Mouse (Mus musculus) midbrain, embryonic 16.5 days (tissue): Measurements from ENCODE around the gene 1700016K19Rik. TPM values are rescaled to one million over a fixed set of nuclear protein-coding genes. Genes with fewer than 3 reads are reported as not detected.

Experiments
- ATAC-seq: fragments of 200-750 bp; cut with Nextera tagmentation; 2 replicates; pipeline ENCODE4 v1.8.0; 2017; ENCODE audit warnings: moderate TSS enrichment
- H3K27ac ChIP-seq: fragments of 300-500 bp; sonication (generic); 2 replicates; pipeline ENCODE4 v1.5.1; 2014; ENCODE audit warnings: mild to moderate bottlenecking, low read length, mixed read lengths
- H3K27me3 ChIP-seq: fragments of 300-500 bp; sonication (generic); 2 replicates; pipeline ENCODE4 v1.6.1; 2014; ENCODE audit warnings: low read depth, low read length, mixed read lengths; ENCODE audit not compliant: control insufficient read depth, insufficient read depth
- H3K36me3 ChIP-seq: fragments of 300-500 bp; sonication (generic); 2 replicates; pipeline ENCODE4 v1.6.1; 2014; ENCODE audit warnings: mild to moderate bottlenecking, low read length, moderate library complexity, mixed read lengths; ENCODE audit not compliant: control insufficient read depth, insufficient read depth
- H3K4me1 ChIP-seq: fragments of 300-500 bp; sonication (generic); 2 replicates; pipeline ENCODE4 v1.6.1; 2014; ENCODE audit warnings: mild to moderate bottlenecking, low read length, mixed read lengths; ENCODE audit not compliant: control insufficient read depth, insufficient read depth
- H3K4me2 ChIP-seq: fragments of 300-500 bp; sonication (generic); 2 replicates; pipeline ENCODE4 v1.6.1; 2014; ENCODE audit warnings: mild to moderate bottlenecking, low read length, mixed read lengths
- H3K4me3 ChIP-seq: fragments of 300-500 bp; sonication (generic); 2 replicates; pipeline ENCODE4 v1.5.1; 2014; ENCODE audit warnings: low read depth, mild to moderate bottlenecking, low read length, moderate library complexity, mixed read lengths
- H3K9ac ChIP-seq: fragments of 300-500 bp; sonication (generic); 2 replicates; pipeline ENCODE4 v1.6.1; 2014; ENCODE audit warnings: low read depth, low read length, mixed read lengths
- H3K9me3 ChIP-seq: fragments of 300-500 bp; sonication (generic); replicated peaks from 2 replicates; pipeline ENCODE4 v1.6.1; 2014; ENCODE audit warnings: mild to moderate bottlenecking, low read length, mixed read lengths; ENCODE audit not compliant: control insufficient read depth, poor library complexity, severe bottlenecking
- WGBS: fragments of 180-500 bp; shearing (Covaris S2); extraction: QIAGEN DNeasy Blood & Tissue Kit; methylation state at CpG from one replicate; pipeline ENCODE4 v1.1.7; 2014; 5-methylcytosine and 5-hydroxymethylcytosine counted together
- polyA plus RNA-seq: library from polyadenylated mRNA; unstranded; fragments of >200 nt; fragmentation: Nextera tagmentation; extraction: Ambion mirVana; gene quantifications from 2 replicates; pipeline ENCODE4 v1.2.1, GENCODE M21; 2015

1700016K19Rik gene
- 6.0 and 7.0 TPM in 2 replicates for polyA plus RNA-seq

- peak; percentile 94 for ATAC-seq
- Histone ChIP-seq H3K9me3 (no peaks in the 10 kb centered on the region), H3K27me3 (no peaks in the 10 kb centered on the region), H3K4me2 (peak within 1 kb of the TSS; percentile 59), H3K9ac (peak within 1 kb of the TSS; percentile 14), H3K27ac (no peak within 1 kb of the TSS), H3K4me3 (peak within 1 kb of the TSS; percentile 44), H3K4me1 (no peaks in the 10 kb centered on the region), H3K36me3 (no peaks in the 10 kb centered on the region)
- WGBS = 14% methylated on average over 31 of the region's 36 CpGs
Measured at GRCm38 (mm10) chr11:75999440-76000155, at the start of gene 1700016K19Rik. Gene 1700016K19Rik (plus strand): TSS chr11:75999912.

GRCm38 (mm10) chr11:75950459-75950858, 49.3 kb upstream of the 1700016K19Rik start:
- H3K4me2 ChIP-seq = no peak overlapping the region
- H3K36me3 ChIP-seq = no peaks in the 10 kb centered on the region
- H3K27ac ChIP-seq = no peak overlapping the region
- peaks cover 22% of the 10 kb centered on the region for H3K4me1 ChIP-seq
- 62% methylated on average over 3 of the region's 3 CpGs for WGBS
- no peaks in the 10 kb centered on the region for H3K27me3 ChIP-seq
- no peak overlapping the region for H3K4me3 ChIP-seq
- H3K9ac ChIP-seq = no peak overlapping the region
- ATAC-seq = no peak
- H3K9me3 ChIP-seq = no peaks in the 10 kb centered on the region

GRCm38 (mm10) chr11:75951895-75952294, 47.8 kb upstream of the 1700016K19Rik start:
- no peaks in the 10 kb centered on the region for H3K36me3 ChIP-seq
- ATAC-seq = no peak
- H3K4me3 ChIP-seq = no peak overlapping the region
- WGBS = 84% methylated on average over 5 of the region's 5 CpGs
- no peaks in the 10 kb centered on the region for H3K9me3 ChIP-seq
- no peak overlapping the region for H3K4me2 ChIP-seq
- H3K9ac ChIP-seq = no peak overlapping the region
- H3K27me3 ChIP-seq = no peaks in the 10 kb centered on the region
- peaks cover 10% of the 10 kb centered on the region for H3K4me1 ChIP-seq
- no peak overlapping the region for H3K27ac ChIP-seq

- H3K9me3 ChIP-seq = no peaks in the 10 kb centered on the region
- no peaks in the 10 kb centered on the region for H3K36me3 ChIP-seq
- no peak overlapping the region for H3K4me2 ChIP-seq
- no peak overlapping the region for H3K27ac ChIP-seq
- ATAC-seq = no peak
- WGBS = 91% methylated on average over 9 of the region's 9 CpGs
- H3K27me3 ChIP-seq = no peaks in the 10 kb centered on the region
- H3K4me3 ChIP-seq = no peak overlapping the region
- no peak overlapping the region for H3K9ac ChIP-seq
- H3K4me1 ChIP-seq = no peaks in the 10 kb centered on the region
Measured at GRCm38 (mm10) chr11:75954896-75955295, 44.8 kb upstream of the 1700016K19Rik start.

- Histone ChIP-seq H3K4me2 (no peak overlapping the region), H3K36me3 (no peaks in the 10 kb centered on the region), H3K4me3 (no peak overlapping the region), H3K9me3 (no peaks in the 10 kb centered on the region), H3K27ac (no peak overlapping the region), H3K27me3 (no peaks in the 10 kb centered on the region), H3K4me1 (no peaks in the 10 kb centered on the region), H3K9ac (no peak overlapping the region)
- no peak for ATAC-seq
- 75% methylated on average over 8 of the region's 8 CpGs for WGBS
Measured at GRCm38 (mm10) chr11:75956651-75957050, 43.1 kb upstream of the 1700016K19Rik start.

GRCm38 (mm10) chr11:75957124-75957832, 42.4 kb upstream of the 1700016K19Rik start:
- Histone ChIP-seq H3K9me3 (no peaks in the 10 kb centered on the region), H3K4me3 (no peak overlapping the region), H3K36me3 (no peaks in the 10 kb centered on the region), H3K4me1 (no peaks in the 10 kb centered on the region), H3K4me2 (no peak overlapping the region), H3K27ac (no peak overlapping the region), H3K9ac (no peak overlapping the region), H3K27me3 (no peaks in the 10 kb centered on the region)
- 93% methylated on average over 17 of the region's 17 CpGs for WGBS
- ATAC-seq = no peak

GRCm38 (mm10) chr11:75961782-75962181, 37.9 kb upstream of the 1700016K19Rik start:
- ATAC-seq = no peak
- Histone ChIP-seq H3K9ac (no peak overlapping the region), H3K4me2 (no peak overlapping the region), H3K36me3 (no peaks in the 10 kb centered on the region), H3K9me3 (no peaks in the 10 kb centered on the region), H3K27me3 (peaks cover 4% of the 10 kb centered on the region; the same call in 1 of the 2 replicates), H3K4me3 (no peak overlapping the region), H3K4me1 (peaks cover 30% of the 10 kb centered on the region), H3K27ac (no peak overlapping the region)
- whole genome bisulfite sequencing = 88% methylated on average over 7 of the region's 7 CpGs

- Histone ChIP-seq H3K4me3 (no peak overlapping the region), H3K4me1 (peaks cover 35% of the 10 kb centered on the region), H3K9ac (peak overlapping the region; percentile 12; the same call in 1 of the 2 replicates), H3K9me3 (no peaks in the 10 kb centered on the region), H3K4me2 (0 out of 2 replicates have a peak overlapping the region, but pooled peaks have one; percentile 3), H3K27ac (peak overlapping the region; percentile 70), H3K27me3 (peaks cover 4% of the 10 kb centered on the region; the same call in 1 of the 2 replicates), H3K36me3 (no peaks in the 10 kb centered on the region)
- WGBS = 12% methylated on average over 11 of the region's 11 CpGs
- ATAC-seq = peak; percentile 59; the same call in 1 of the 2 replicates
Measured at GRCm38 (mm10) chr11:75963730-75964475, 35.8 kb upstream of the 1700016K19Rik start.
